Mouse (Mus musculus) lung, postnatal 0 days (tissue): ENCODE results near the gene Pxdn.

Experiments used
- CTCF ChIP-seq: IDR thresholded peaks from 2 replicates; pipeline ENCODE4 v1.5.1; 2016; ENCODE audit warnings: antibody characterized with exemption, mild to moderate bottlenecking
- EP300 ChIP-seq: IDR thresholded peaks from 2 replicates; pipeline ENCODE4 v1.6.1; 2016; ENCODE audit warnings: antibody characterized with exemption, mild to moderate bottlenecking, control low read depth

DNA sequence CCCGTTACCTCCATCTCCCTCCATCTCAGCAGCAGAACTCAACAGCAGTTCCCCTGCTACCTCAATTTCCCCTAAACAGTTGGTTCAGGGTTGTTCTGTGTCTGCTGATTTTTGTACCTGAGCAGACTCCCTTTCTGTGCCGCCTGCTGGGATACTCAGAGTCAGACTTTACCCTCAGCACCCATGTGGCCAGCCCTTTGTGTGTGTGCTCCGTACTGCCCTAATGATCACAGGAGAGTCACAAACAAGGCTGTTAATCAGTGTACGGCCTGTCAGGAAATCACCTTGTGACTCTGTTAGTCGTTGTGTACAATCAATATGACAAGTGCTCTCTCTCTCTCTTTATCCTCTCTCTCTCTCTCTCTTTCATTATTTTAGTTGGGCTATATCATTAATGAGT, 21.2 kb downstream of the Pxdn start:
- TF ChIP-seq EP300 (no peak), CTCF (no peak)
